Mouse (Mus musculus): ENCODE results near the gene Bak1.
"Not testable (repeated sequence)": the region's sequence is repeated elsewhere in the genome, so short reads cannot be mapped to it uniquely, and the experiment has no call there.

Gene Bak1

DNA sequence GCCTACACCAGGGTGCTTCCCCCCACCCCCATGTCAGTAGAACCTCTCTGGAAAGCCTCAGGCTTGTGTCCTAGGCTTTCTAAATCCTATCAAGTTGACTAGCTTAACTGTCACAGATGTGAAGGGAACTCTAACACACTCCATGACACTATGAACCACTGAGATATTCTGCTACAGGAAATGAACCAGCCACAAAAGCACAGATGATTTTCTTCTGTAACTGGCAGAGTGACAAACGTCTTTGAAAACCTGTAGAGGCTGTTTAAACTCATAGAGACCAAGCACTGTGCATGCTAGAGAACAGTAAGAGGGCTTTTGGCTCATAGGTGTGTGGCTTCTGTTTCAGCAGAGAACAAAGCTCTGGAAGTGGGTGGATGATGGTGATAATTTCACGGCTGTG is 47.8 kb downstream of the Bak1 start:
- DNase-seq (ENCODE audit: low read depth, low spot score), result no peak

DNA sequence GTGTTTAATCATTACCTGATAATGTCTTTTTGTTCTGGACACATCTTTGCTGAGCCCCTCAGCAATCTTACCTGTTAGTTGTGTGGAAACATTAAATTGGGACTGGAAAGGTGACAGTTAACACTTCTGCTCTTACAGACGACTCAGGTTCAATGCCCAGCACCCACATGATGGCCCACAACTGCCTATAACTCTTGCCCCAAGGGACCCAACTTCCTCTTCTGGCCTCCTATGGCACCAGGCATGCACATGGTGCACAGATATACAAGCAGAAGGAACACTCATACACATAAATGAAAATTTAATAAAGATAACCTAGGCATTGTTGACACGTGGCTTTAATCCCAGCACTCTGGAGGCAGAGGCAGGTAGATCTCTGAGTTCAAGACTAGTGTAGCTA is 49.4 kb downstream of the Bak1 start:
- DNase-seq (ENCODE audit: low read depth, low spot score), result no peak

DNA sequence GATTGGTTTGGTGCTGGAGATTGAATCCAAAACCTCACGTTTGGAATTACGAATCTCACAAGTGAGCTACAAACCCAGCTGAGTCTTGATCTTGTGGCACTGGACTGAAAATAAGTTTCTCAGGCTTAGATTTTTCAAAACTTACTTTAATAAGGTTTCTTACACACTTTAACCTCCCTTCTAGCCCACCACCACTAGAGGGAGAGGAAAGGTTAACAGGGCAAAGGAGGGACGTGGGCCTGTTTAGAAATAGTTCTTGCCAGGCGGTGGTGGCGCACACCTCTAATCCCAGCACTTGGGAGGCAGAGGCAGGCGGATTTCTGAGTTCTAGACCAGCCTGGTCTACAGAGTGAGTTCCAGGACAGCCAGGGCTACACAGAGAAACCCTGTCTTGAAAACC is 51.5 kb downstream of the Bak1 start:
- DNase-seq (ENCODE audit: low read depth, low spot score), result not testable (repeated sequence)

DNA sequence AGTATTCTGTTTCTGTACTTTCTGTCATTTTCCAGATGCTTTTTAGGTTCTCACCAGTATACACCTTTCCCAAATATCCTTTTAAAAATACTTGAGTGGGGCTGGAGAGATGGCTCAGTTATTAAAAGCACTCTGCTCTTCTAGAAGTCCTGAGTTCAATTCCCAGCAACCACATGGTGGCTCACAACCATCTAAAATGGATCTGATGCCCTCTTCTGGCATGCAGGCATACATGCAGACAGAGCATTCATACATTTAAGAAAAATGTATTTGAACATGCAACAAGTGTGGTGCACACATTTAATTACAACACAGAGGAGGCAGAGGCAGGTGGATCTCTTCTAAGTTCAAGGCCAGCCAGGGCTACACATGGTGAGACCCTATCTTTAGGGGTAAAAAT is 53.4 kb downstream of the Bak1 start:
- peak; percentile 50 for DNase-seq (ENCODE audit: low read depth, low spot score)

DNA sequence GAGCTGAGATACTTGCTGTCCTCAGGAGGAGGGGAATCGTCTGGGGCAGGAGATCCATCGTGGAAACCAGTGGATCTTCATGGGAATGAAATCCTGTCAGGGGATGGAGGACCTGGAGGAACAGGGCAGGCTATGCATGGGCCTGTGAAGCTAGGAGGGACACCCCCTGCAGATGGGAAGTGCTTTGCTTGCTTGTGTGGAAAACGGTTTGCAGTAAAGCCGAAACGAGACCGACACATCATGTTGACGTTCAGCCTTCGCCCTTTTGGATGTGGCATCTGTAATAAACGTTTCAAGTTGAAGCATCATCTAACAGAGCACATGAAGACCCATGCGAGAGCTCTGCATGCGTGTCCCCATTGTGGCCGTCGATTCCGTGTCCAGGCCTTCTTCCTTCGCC is 54.3 kb downstream of the Bak1 start:
- DNase-seq (ENCODE audit: low read depth, low spot score), result no peak

DNA sequence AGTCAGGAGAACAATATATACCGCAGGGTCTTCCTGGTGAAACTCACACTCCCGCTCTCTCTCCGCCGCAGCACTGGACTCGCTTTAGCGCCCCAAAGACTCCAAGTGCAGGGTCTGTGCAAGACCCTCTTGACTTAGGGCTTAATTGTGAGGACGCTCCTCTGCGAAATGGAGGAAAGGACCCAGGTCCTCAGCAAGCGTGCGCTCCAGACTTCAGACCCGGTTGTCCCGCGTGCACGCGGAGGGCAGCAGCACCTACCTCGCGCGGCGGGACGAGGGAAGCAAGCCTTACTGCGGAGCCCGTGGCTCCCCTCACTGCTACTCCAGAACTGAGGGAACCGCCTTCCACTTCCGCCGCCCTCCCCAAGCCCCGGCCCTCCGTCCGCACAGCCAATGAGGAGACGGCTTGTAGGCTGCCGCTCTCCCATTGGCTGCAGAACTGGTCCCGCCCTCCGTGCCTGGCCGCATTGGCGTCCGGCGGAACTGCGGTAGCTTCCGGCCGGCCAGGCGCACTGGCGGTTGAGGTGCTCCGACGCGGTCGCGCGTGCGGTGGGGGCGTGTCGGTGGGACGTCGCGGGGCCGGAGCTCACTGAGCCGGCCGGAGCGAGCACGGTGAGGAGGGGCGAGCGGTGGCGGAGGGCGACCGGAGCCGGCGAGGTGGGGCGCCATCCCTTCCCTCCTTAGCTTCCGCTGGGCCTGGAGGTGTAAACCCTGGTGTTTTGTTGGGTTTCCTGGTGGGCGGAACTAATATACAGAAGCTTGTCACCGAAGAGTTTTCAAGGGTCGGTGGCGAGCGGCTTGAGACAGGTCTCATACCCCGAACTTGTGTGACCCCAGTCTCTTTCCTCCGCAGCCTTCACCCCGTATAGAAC is 55.9 kb downstream of the Bak1 start, which contains the start of gene Zbtb9:
Gene Zbtb9 (plus strand): TSS at position 465 of the 872 bp plus-strand sequence.
- peak; percentile 96 for DNase-seq (ENCODE audit: low read depth, low spot score)

DNA sequence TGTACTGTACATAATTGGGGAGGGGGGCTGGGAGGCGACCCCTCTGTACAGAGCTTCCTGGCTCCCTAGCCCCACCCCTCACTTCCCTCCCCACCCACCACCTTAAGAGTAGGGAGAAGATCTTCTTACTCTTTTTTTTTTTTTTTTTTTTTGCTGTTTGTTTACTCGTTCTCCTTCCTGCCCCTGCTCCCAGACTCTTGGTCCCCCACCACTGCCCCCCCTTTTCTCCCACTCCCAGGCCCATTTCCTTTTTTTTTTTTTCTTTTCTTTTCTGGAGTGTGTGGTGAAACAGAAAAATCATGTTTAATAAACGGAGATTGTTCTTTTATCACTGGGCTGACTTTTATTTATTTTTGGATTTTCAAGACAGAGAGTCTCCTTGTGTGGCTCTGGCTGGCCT is 56.7 kb downstream of the Bak1 start:
- DNase-seq (ENCODE audit: low read depth, low spot score), result no peak

DNA sequence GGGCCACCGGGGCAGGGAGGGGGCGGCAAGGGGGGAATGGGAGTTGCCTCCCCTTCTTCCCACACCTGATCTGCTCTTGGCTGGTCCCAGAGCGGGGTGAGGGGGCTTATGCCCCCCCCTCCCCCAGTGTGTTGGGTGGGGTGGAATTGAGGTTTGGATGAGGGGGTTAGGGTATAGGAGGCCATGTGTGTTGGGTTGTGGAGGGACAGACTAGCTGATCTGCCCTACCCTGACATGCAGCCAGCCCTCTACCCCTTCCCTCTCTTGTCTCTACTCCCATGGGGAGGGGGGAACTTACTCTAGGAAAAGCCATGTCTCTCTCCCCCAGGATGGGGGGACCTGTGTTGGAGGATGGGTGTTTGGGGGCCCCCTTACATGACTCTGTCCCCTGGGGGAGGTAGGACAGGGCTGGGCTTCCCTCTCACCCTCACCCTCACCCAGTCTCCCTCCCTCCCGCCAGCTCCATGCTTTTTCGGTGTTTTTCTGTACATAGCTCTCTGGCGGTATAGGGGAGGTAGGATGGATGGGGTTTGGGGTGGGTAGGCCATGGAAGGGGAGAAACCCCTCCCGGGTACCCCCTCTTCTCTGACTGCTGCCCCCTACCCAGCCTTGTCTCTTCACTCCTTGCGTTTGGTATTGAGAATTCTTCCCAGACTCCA is 57.4 kb downstream of the Bak1 start:
- DNase-seq (ENCODE audit: low read depth, low spot score), result no peak

DNA sequence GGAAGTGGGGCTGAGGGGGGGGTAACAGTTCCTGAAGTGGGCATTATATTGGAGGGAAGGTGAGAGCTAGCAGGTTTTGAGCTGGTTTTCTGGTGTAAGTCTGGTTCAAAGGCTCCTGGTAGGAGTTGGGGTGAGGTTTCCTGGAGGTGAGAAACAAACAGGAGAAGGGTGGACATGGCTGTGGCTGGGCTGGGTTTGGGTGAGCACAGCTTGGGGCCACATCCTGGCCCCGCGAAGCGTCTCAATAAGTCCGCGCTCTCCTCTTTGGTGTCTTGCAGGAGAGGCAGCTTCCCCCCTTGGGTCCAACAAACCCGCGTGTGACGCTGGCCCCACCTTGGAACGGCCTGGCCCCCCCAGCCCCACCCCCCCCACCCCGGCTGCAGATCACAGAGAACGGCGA is 58.6 kb downstream of the Bak1 start:
- no peak for DNase-seq (ENCODE audit: low read depth, low spot score)
